Mouse (Mus musculus) testis, postnatal 14 days (tissue): Measurements from ENCODE around the gene Iqgap2.

Source experiments
- DNase-seq: peaks from one replicate; pipeline ENCODE4 v3.0.0; 2021; ENCODE audit warnings: low spot score

Iqgap2 gene

GRCm38 (mm10) chr13:95712570-95713268 lies 179.0 kb downstream of the Iqgap2 start:
- no peak for DNase-seq

- DNase-seq: no peak
Measured at GRCm38 (mm10) chr13:95712054-95712453, 179.7 kb downstream of the Iqgap2 start.

- DNase-seq: no peak
Measured at GRCm38 (mm10) chr13:95705589-95705988, 186.1 kb downstream of the Iqgap2 start.

GRCm38 (mm10) chr13:95703376-95703775 lies 188.3 kb downstream of the Iqgap2 start:
- no peak for DNase-seq

GRCm38 (mm10) chr13:95697874-95698273 lies 193.8 kb downstream of the Iqgap2 start:
- DNase-seq: no peak

- no peak for DNase-seq
Measured at GRCm38 (mm10) chr13:95696654-95697163, 195.0 kb downstream of the Iqgap2 start, which contains the start of gene F2rl2. Gene F2rl2 (plus strand): TSS chr13:95696853.

- no peak for DNase-seq
Measured at GRCm38 (mm10) chr13:95696120-95696653, 195.5 kb downstream of the Iqgap2 start.

- no peak for DNase-seq
Measured at GRCm38 (mm10) chr13:95692201-95692600, 199.5 kb downstream of the Iqgap2 start.

- DNase-seq: no peak
Measured at GRCm38 (mm10) chr13:95688576-95688975, 203.1 kb downstream of the Iqgap2 start.

GRCm38 (mm10) chr13:95685736-95686135 lies 206.0 kb downstream of the Iqgap2 start:
- no peak for DNase-seq

- DNase-seq: no peak
Measured at GRCm38 (mm10) chr13:95684656-95685244, 207.0 kb downstream of the Iqgap2 start.

- no peak for DNase-seq
Measured at GRCm38 (mm10) chr13:95679491-95679941, 212.2 kb downstream of the Iqgap2 start.

GRCm38 (mm10) chr13:95679078-95679477 lies 212.6 kb downstream of the Iqgap2 start:
- DNase-seq: no peak

- no peak for DNase-seq
Measured at GRCm38 (mm10) chr13:95672372-95672771, 219.3 kb downstream of the Iqgap2 start.

- DNase-seq: no peak
Measured at GRCm38 (mm10) chr13:95671108-95671897, 220.4 kb downstream of the Iqgap2 start.

GRCm38 (mm10) chr13:95670534-95670933 lies 221.2 kb downstream of the Iqgap2 start:
- no peak for DNase-seq

GRCm38 (mm10) chr13:95667260-95667659 lies 224.5 kb downstream of the Iqgap2 start:
- no peak for DNase-seq

GRCm38 (mm10) chr13:95665644-95666356 lies 225.9 kb downstream of the Iqgap2 start:
- DNase-seq: no peak

GRCm38 (mm10) chr13:95663834-95664233 lies 227.9 kb downstream of the Iqgap2 start:
- DNase-seq: no peak

GRCm38 (mm10) chr13:95659432-95659831 lies 232.3 kb downstream of the Iqgap2 start:
- no peak for DNase-seq

- no peak for DNase-seq
Measured at GRCm38 (mm10) chr13:95657171-95657570, 234.6 kb downstream of the Iqgap2 start.

GRCm38 (mm10) chr13:95655284-95655683 lies 236.4 kb downstream of the Iqgap2 start:
- DNase-seq: no peak
